Mouse (Mus musculus) left cerebral cortex, postnatal 36 days (tissue): Measurements from ENCODE around the gene Tmem130. TPM values are rescaled to one million over a fixed set of nuclear protein-coding genes. Genes with fewer than 3 reads are reported as not detected.

Experiments
- total RNA-seq, 2 experiments: library from RNA; stranded (reverse); gene quantifications; 2 replicates each; pipeline ENCODE4 v1.2.3; 2021

Tmem130 gene
- total RNA-seq, 2 experiments from 2014 or later: 163 to 174 TPM

Other genes starting within 250 kb of the Tmem130 start
- gene Nptx2, start 215.9 kb downstream of the Tmem130 start, total RNA-seq: 100 to 1,000 TPM; 101 to 102 TPM
- 100 to 1,000 TPM; 135 to 196 TPM for gene Trrap, start 5.9 kb upstream of the Tmem130 start, total RNA-seq
- gene Smurf1, start 204.0 kb upstream of the Tmem130 start, total RNA-seq: 10 to 100 TPM; 34.6 to 37.2 TPM